Mouse (Mus musculus) midbrain, embryonic 15.5 days (tissue): ENCODE results near the gene Spocd1. TPM values are rescaled to one million over a fixed set of nuclear protein-coding genes. Genes with fewer than 3 reads are reported as not detected.

Experiments used
- ATAC-seq: fragments of 200-750 bp; cut with Nextera tagmentation; replicated peaks from 2 replicates; pipeline ENCODE4 v1.8.0; 2017; ENCODE audit warnings: moderate TSS enrichment
- H3K27ac ChIP-seq: fragments of 300-500 bp; sonication (generic); 2 replicates; pipeline ENCODE4 v1.5.1; 2015; ENCODE audit warnings: mild to moderate bottlenecking, inconsistent platforms
- H3K27me3 ChIP-seq: fragments of 300-500 bp; sonication (generic); replicated peaks from 2 replicates; pipeline ENCODE4 v1.6.1; 2015; ENCODE audit warnings: inconsistent platforms
- H3K36me3 ChIP-seq: fragments of 300-500 bp; sonication (generic); replicated peaks from 2 replicates; pipeline ENCODE4 v1.6.1; 2015; ENCODE audit warnings: inconsistent platforms
- H3K4me1 ChIP-seq: fragments of 300-500 bp; sonication (generic); 2 replicates; pipeline ENCODE4 v1.6.1; 2015; ENCODE audit warnings: inconsistent platforms
- H3K4me2 ChIP-seq: fragments of 300-500 bp; sonication (generic); 2 replicates; pipeline ENCODE4 v1.6.1; 2015; ENCODE audit warnings: inconsistent platforms, mild to moderate bottlenecking, moderate library complexity
- H3K4me3 ChIP-seq: fragments of 300-500 bp; sonication (generic); 2 replicates; pipeline ENCODE4 v1.5.1; 2015; ENCODE audit warnings: mild to moderate bottlenecking, inconsistent platforms
- H3K9ac ChIP-seq: fragments of 300-500 bp; sonication (generic); 2 replicates; pipeline ENCODE4 v1.6.1; 2015; ENCODE audit warnings: mild to moderate bottlenecking, inconsistent platforms
- H3K9me3 ChIP-seq: fragments of 300-500 bp; sonication (generic); 2 replicates; pipeline ENCODE4 v1.6.1; 2016; ENCODE audit warnings: inconsistent platforms
- WGBS: fragments of 180-500 bp; shearing (Covaris S2); methylation state at CpG from one replicate; pipeline ENCODE4 v1.1.7; 2015; ENCODE audit warnings: mixed read lengths; 5-methylcytosine and 5-hydroxymethylcytosine counted together
- polyA plus RNA-seq: library from polyadenylated mRNA; unstranded; fragments of >200 nt; fragmentation: Nextera tagmentation; extraction: Ambion mirVana; gene quantifications from 2 replicates; pipeline ENCODE4 v1.2.1, GENCODE M21; 2015

Gene Spocd1
- polyA plus RNA-seq, 1 experiment from 2014 or later = not detected

DNA sequence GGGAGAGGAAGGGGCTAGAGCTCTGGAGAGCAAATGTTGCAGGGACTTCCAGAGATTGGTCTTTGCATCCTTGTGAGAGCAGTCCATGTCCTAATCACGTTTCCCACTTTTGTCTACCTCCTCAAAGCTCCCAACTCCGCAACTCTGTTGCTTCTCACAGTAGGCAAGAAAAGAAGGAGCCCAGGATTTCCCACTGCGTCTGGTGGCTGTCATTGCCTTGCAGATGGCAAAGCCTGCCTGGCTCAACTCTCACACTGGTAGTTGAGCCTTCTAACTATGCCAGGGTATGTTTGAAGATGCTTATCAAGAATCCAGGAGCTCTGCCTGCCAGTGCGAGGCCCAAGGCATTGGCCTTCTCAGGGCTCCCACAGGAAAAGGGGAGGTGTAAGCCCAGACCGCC, 54.0 kb downstream of the Spocd1 start:
- ATAC-seq = no peak
- H3K27me3 ChIP-seq = no peaks in the 10 kb centered on the region
- H3K4me2 ChIP-seq = no peak overlapping the region
- no peak overlapping the region for H3K9ac ChIP-seq
- 16% methylated on average over 5 of the region's 5 CpGs for WGBS
- peaks cover 64% of the 10 kb centered on the region for H3K4me1 ChIP-seq
- no peak overlapping the region for H3K4me3 ChIP-seq
- H3K36me3 ChIP-seq = no peaks in the 10 kb centered on the region
- H3K27ac ChIP-seq = peak overlapping the region; percentile 87
- no peaks in the 10 kb centered on the region for H3K9me3 ChIP-seq

DNA sequence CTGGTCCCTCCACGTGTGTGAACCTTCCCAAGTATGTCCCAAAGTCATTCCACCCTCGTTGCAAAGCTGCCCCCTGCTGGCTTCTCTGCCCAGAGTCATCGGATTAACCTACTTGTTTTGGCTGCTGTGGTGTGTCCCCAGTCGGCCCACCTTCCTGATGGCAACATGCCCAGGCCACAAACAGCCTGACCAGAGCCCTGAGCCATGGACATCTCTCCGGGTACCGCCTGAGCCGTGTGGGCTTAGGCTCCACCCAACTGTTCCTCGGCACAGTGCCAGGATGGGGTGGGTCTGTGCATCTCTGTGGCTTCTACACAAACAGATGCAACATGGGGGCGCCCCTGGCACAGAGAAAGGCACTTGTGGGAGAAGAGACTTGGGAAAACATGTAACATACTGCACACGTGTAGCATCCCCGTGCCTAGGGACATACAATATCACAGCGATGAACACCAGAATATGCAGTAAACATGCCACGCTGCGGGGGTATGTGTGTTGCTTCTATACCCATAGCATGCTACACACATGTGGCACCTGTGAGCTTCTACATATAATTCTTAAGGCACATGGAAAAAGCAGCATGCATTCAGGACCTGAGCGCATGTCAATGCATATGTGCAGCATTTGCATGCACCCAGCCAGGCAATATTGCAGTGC, 54.8 kb downstream of the Spocd1 start:
- peak overlapping the region; percentile 92 for H3K9ac ChIP-seq
- H3K4me3 ChIP-seq = peak overlapping the region; percentile 95
- no peaks in the 10 kb centered on the region for H3K36me3 ChIP-seq
- no peaks in the 10 kb centered on the region for H3K27me3 ChIP-seq
- H3K4me1 ChIP-seq = peaks cover 64% of the 10 kb centered on the region
- H3K4me2 ChIP-seq = peak overlapping the region; percentile 84
- WGBS = 2% methylated on average over 15 of the region's 15 CpGs
- H3K9me3 ChIP-seq = no peaks in the 10 kb centered on the region
- peak; percentile 22 for ATAC-seq
- peak overlapping the region; percentile 87 for H3K27ac ChIP-seq

DNA sequence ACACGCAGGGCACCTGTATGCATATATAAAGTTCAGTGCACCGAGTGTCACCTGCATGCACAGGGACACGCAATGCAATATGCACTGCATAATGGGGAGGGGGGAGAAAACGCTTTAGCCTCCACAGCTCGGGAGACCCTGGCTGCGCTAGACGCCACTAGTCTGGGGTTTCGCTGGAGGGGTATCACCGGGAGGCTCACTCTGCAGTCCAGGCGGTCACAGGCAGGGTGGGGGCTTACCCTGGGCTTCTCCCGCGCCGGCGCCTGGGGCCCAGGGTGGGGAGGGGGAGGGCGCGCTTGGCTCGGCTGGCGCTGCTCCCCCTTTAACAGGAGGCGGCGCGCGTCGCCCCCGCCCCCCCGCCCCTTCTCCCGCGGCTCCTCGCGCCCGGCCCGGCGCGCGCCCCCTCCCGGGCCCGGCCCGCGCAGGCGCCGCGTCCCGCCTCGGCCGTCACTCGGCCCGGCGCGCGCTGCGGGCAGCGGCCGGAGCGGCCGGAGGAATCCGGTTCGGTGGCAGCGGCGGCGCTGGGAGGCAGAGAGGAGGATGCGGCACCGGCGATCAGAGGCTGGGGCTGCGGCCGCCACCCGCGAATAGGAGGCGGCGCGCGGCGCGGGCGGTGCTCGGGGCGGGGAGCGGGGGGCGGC, 55.5 kb downstream of the Spocd1 start, which contains the start of gene Adgrb2:
Adgrb2 (plus strand) TSS at position 450 of the 641 bp plus-strand sequence.
- Histone ChIP-seq H3K9ac (peak within 1 kb of the TSS; percentile 92), H3K4me3 (peak within 1 kb of the TSS; percentile 95), H3K27me3 (no peaks in the 10 kb centered on the region), H3K4me1 (peaks cover 70% of the 10 kb centered on the region), H3K4me2 (peak within 1 kb of the TSS; percentile 84), H3K27ac (peak within 1 kb of the TSS; percentile 87), H3K36me3 (no peaks in the 10 kb centered on the region), H3K9me3 (no peaks in the 10 kb centered on the region)
- peak; percentile 35 for ATAC-seq
- WGBS = under 1% methylated on average over 24 of the region's 77 CpGs

DNA sequence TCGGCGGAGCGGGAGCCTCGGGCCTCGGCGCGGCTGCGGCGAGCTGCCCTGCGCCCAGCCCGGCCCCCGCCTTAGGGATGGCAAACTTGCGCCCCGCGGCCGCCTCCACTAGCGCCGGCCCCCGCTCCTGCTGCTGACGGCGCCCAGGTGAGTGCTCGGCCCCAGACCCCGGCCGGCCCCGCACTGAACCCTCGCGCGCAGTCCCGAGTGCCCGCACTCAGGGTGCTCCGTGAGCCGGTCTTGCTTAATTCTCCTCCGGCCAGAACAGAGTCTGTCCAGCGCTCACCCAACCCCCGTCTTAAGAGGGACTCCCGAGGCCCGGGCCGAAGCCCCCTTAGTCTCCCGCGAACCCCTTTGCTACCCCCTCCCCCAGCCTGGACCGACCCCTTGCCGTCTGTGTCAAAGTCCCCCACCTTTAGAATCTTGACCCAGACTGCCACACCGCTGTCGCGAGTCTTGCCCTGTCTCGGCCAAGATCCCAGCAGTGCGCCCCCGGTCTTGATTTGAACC, 56.2 kb downstream of the Spocd1 start:
- Histone ChIP-seq H3K9ac (peak overlapping the region; percentile 92), H3K4me2 (peak overlapping the region; percentile 84), H3K4me3 (peak overlapping the region; percentile 95), H3K4me1 (peaks cover 76% of the 10 kb centered on the region), H3K27ac (peak overlapping the region; percentile 87), H3K9me3 (no peaks in the 10 kb centered on the region), H3K27me3 (no peaks in the 10 kb centered on the region), H3K36me3 (no peaks in the 10 kb centered on the region)
- peak; percentile 8; the same call in 1 of the 2 replicates for ATAC-seq
- WGBS = under 1% methylated on average over 32 of the region's 48 CpGs

DNA sequence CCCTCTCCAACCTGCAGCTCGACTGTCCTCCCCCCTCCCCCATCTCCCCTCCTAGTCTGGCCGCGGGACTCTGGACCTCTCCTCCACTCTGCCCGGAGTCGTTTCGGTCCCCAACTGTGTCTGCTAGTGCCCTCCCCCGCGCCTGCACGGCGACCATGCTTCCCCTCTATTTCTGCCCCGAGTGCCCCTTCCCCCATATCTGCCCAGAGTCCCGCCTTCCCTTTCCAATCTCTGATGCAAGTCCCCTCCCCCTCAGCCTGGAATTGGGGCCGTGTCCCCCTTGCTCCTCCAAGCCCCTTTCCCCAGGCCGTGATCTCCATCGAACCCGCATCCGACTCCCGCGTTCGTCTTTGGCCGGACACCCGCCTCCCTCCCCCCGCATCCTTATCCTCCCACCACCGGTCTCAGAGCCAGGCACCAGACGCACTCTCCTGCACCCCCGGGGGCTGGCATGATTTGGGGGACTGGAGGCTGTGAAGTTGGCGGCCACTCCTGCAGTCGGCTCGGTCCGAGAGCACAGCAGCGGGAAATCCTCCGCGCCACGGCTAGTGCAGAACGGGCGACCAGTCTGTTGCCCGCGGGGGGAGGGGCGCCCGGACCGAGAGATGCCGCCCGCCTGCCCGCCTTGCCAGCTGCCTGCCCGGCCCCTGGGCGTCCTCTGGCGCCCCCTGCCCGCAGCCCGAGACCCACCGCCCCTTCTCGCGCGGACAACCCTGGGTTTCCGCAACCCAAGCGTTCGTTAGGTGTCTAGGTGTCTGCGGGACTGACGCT, 56.8 kb downstream of the Spocd1 start:
- peak overlapping the region; percentile 95 for H3K4me3 ChIP-seq
- peak; percentile 11 for ATAC-seq
- peak overlapping the region; percentile 87 for H3K27ac ChIP-seq
- H3K27me3 ChIP-seq = no peaks in the 10 kb centered on the region
- H3K36me3 ChIP-seq = no peaks in the 10 kb centered on the region
- peaks cover 81% of the 10 kb centered on the region for H3K4me1 ChIP-seq
- no peaks in the 10 kb centered on the region for H3K9me3 ChIP-seq
- peak overlapping the region; percentile 84 for H3K4me2 ChIP-seq
- H3K9ac ChIP-seq = peak overlapping the region; percentile 92
- under 1% methylated on average over 58 of the region's 58 CpGs for WGBS

DNA sequence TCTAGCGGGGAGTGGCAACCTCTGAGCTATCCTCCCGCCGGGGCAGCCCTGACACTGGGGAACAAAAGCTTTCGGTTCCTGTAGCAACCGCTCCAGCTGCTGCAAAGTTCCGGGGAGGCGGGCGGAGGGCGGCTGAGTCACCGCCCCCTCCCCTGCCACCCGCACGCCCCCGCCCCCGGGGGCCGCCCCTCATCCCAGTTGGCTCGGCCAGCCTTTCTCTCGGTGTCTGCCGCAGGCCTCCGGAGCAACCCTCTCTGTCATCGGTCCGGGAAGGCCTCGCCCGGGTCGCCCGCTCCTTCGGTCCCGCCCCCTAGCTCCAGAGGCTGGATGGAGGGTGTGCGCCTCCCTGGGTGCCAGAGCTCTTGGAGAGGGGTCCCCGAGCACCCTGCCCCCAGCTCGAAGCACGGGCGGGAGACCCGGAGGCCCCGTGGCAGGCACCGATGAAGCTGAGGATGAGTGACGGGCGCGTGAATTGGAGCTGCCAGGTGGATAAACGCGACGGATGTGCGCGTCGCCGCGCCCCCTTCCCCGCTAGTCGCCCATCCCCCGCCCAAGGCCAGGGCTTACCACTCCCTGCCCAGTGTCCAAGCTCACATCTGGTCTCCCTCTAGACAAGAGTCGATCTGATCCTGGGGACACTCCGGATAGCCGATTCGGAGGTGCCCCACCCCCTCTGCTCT, 58.9 kb downstream of the Spocd1 start:
- Histone ChIP-seq H3K27me3 (no peaks in the 10 kb centered on the region), H3K4me1 (peaks cover 62% of the 10 kb centered on the region), H3K9ac (peak overlapping the region; percentile 60), H3K9me3 (no peaks in the 10 kb centered on the region), H3K27ac (peak overlapping the region; percentile 66), H3K36me3 (0 out of 2 replicates have a peak, but pooled peaks cover 4% of the 10 kb centered on the region), H3K4me2 (peak overlapping the region; percentile 84), H3K4me3 (peak overlapping the region; percentile 44)
- WGBS = 1% methylated on average over 50 of the region's 53 CpGs
- ATAC-seq = no peak; the same call in 1 of the 2 replicates

DNA sequence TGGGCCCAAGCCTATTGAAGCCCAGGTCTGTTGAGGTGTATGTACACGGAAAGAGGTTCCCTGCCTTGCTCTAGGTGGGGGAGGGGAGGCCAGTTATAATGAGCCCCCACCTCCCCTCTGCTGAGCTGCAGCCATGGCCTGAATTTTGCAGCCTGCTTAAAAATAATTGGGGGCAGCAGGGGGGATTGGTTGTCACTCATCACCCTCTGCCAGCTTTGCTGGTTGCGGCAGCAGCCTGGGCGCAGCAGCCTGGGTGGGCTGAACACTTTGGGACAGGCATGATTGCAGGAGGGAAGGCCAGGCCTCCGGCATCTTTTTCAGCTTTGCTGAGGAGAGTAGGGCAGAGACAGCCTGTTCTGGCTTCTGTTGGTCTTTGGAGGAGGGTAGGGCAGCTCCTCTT, 60.9 kb downstream of the Spocd1 start:
- no peaks in the 10 kb centered on the region for H3K27me3 ChIP-seq
- peak overlapping the region; percentile 48; the same call in 1 of the 2 replicates for H3K27ac ChIP-seq
- WGBS = 32% methylated on average over 4 of the region's 4 CpGs
- 0 out of 2 replicates have a peak overlapping the region, but pooled peaks have one; percentile 14 for H3K4me2 ChIP-seq
- 0 out of 2 replicates have a peak, but pooled peaks cover 7% of the 10 kb centered on the region for H3K36me3 ChIP-seq
- peak overlapping the region; percentile 4; the same call in 1 of the 2 replicates for H3K9ac ChIP-seq
- H3K4me1 ChIP-seq = peaks cover 62% of the 10 kb centered on the region
- ATAC-seq = no peak
- H3K9me3 ChIP-seq = no peaks in the 10 kb centered on the region
- H3K4me3 ChIP-seq = no peak overlapping the region

DNA sequence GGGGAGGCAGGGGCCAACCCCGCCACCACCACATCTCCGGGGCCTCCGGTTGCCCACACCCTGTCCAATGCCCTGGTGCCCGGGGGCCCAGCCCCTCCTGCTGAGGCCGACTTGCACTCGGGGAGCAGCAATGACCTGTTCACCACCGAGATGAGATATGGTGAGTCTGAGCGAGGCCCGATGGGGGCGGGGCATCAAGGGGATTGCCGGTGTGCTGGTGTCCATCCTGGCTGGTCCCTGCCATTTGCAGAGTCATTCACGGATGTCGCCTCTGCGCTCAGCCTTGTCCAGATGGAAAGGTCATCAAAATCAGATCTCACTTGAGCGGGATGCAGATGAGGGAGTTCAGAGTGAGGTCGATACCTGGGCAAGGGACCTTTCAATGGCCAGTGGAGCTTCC, 63.7 kb downstream of the Spocd1 start:
- H3K4me1 ChIP-seq = peaks cover 51% of the 10 kb centered on the region
- H3K9me3 ChIP-seq = no peaks in the 10 kb centered on the region
- no peak for ATAC-seq
- no peak overlapping the region for H3K4me2 ChIP-seq
- H3K4me3 ChIP-seq = no peak overlapping the region
- no peaks in the 10 kb centered on the region for H3K27me3 ChIP-seq
- H3K9ac ChIP-seq = no peak overlapping the region
- 0 out of 2 replicates have a peak, but pooled peaks cover 11% of the 10 kb centered on the region for H3K36me3 ChIP-seq
- WGBS = 83% methylated on average over 16 of the region's 16 CpGs
- no peak overlapping the region for H3K27ac ChIP-seq

DNA sequence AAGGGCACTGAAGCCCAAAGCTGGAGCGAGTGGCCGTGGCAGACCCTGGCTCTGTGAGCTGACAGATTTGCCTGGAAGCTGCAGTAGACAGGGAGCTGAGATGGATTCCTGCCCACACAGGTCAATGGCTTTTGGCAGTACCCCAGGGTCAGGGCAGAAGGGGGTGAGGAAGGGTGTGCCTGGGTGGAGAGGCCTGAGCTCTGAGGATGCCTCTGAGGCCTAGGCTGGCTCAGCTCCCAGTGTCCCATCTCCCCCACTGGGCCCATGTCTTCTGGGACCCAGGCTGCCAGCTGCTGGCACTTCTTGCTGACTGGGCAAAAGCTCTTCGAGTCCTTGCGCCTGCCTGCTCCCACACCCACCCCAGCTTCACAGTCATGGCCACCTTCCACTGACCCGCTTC, 64.2 kb downstream of the Spocd1 start:
- H3K4me2 ChIP-seq = no peak overlapping the region
- H3K9me3 ChIP-seq = no peaks in the 10 kb centered on the region
- no peak overlapping the region for H3K9ac ChIP-seq
- H3K4me3 ChIP-seq = no peak overlapping the region
- H3K27ac ChIP-seq = no peak overlapping the region
- no peak for ATAC-seq
- 88% methylated on average over 5 of the region's 5 CpGs for WGBS
- H3K27me3 ChIP-seq = no peaks in the 10 kb centered on the region
- H3K4me1 ChIP-seq = peaks cover 46% of the 10 kb centered on the region
- 0 out of 2 replicates have a peak, but pooled peaks cover 11% of the 10 kb centered on the region for H3K36me3 ChIP-seq

DNA sequence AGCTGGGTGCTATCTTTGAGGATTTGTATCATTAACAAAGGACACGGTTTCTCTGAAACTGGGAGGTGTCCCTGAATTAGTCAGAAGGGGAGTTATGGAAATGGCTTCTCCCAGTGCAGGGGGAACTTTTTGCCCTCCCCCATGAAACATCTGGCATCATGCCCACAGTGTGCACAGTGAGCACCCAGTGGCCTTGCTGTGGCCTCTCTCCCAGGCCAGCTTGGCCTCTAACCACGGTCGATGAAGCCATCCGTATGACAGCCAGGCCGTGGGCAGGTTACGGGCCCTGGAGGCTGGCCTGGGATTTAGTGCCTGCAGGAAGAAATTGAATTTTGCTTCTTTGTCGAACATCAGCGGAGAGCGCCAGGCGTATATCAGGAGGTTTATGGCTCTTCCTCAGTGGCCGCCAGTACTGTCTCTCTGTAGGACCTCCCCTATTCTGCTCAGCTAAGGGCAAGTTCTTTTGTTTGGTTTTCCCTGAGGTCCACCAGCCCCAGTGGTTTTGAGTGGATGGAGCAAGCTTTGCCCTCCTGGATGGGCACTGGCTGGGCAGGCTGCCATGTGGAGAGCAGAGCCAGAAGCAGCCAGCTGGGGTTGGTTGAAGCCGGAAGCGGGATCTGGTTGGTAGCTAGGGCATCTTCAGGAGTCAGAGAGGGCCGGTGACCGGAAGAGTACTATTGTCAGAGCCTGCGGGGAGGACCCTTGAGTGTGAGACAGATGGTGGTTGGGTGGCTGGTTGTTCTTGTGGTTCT, 65.1 kb downstream of the Spocd1 start:
- ATAC-seq = 0 out of 2 replicates have a peak, but pooled peaks have one; percentile 9
- no peaks in the 10 kb centered on the region for H3K27me3 ChIP-seq
- no peaks in the 10 kb centered on the region for H3K9me3 ChIP-seq
- H3K4me2 ChIP-seq = no peak overlapping the region
- 0 out of 2 replicates have a peak, but pooled peaks cover 11% of the 10 kb centered on the region for H3K36me3 ChIP-seq
- WGBS = 74% methylated on average over 16 of the region's 16 CpGs
- no peak overlapping the region for H3K4me3 ChIP-seq
- no peak overlapping the region for H3K9ac ChIP-seq
- peaks cover 37% of the 10 kb centered on the region for H3K4me1 ChIP-seq
- H3K27ac ChIP-seq = 0 out of 2 replicates have a peak overlapping the region, but pooled peaks have one; percentile 0

DNA sequence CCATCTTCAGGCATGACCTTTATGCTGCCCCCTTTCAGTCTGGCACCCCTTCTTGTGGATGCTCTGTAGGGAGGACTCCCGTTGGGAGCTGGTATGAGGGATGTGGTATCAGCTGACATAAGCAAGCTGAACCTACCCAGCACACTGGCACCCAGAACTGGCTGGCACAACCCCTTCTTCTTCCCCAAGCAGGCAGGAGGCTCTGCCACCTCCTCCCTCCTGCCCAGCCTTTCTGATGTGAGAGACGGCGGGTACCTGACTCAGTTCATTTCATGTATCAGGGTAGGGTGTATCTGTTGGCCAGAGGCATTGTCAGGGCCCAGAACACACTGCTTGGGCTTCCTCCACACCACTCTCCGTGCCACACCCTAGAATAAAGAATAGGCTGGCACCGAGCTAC, 65.7 kb downstream of the Spocd1 start:
- H3K27ac ChIP-seq = no peak overlapping the region

More for the DNA sequence above, 65.7 kb downstream of the Spocd1 start:
- Histone ChIP-seq H3K36me3 (0 out of 2 replicates have a peak, but pooled peaks cover 11% of the 10 kb centered on the region), H3K4me3 (no peak overlapping the region), H3K9ac (no peak overlapping the region), H3K4me1 (peaks cover 32% of the 10 kb centered on the region), H3K27me3 (no peaks in the 10 kb centered on the region), H3K4me2 (no peak overlapping the region), H3K9me3 (no peaks in the 10 kb centered on the region)
- ATAC-seq = no peak
- WGBS = 92% methylated on average over 5 of the region's 5 CpGs
